Comparison of ENCODE assay signal across 10 mouse cellular contexts in genomic region chr13:51842191-51842590, GRCm38 (mm10). TPM values are rescaled to one million over a fixed set of nuclear protein-coding genes. Genes with fewer than 3 reads are reported as not detected.
DNase-seq lines count a peak whose midpoint lies in the region; ATAC-seq and TF ChIP-seq lines count a peak whose summit lies in the region.
"Had no signal": no experiment of that assay in that cellular context is flagged by ENCODE, and none has a peak within 500 bp of the region (broad histone marks: within the 10 kb centered on the region; RNA-seq: fewer than 3 reads in every experiment).

No protein-coding gene starts in this region.

- no peak for ATAC-seq in heart, postnatal 0 days (ENCODE audit: insufficient read depth, low read depth)
- ATAC-seq in embryonic facial prominence, embryonic 14.5 days (ENCODE audit: low read depth) = no peak
- no peak for ATAC-seq in liver, embryonic 13.5 days (ENCODE audit: low read depth)

- intact Hi-C loops in heart, postnatal 36 days (cut with DNase I) = loop anchor here (5.0 kb wide), 1 partner anchor 690 kb away; the partner anchor contains the start of gene Diras2
- intact Hi-C loops in left cerebral cortex, postnatal 4 days (cut with DNase I) = loop anchor here (2.0 kb wide), 1 partner anchor 381 kb away; no protein-coding TSS in a partner anchor

- 39% methylated on average over 5 of the region's 5 CpGs for WGBS in heart, postnatal 0 days
- WGBS in embryonic facial prominence, embryonic 14.5 days = 4% methylated on average over 5 of the region's 5 CpGs
- WGBS in liver, embryonic 13.5 days (ENCODE audit: insufficient replicate concordance) = 7% methylated on average over 5 of the region's 5 CpGs

- no peak for TF ChIP-seq CTCF in heart, postnatal 0 days (IDR thresholded peaks at IDR 0.05; ENCODE audit: low read depth)
- TF ChIP-seq CTCF in MEL (IDR thresholded peaks at IDR 0.05 in 2 of 3, conservative IDR thresholded peaks at IDR 0.05 in 1 of 3; ENCODE audit: control insufficient read depth in 1 of 3, insufficient read depth in 1 of 3, low read depth in 2 of 3, low read length in 3 of 3, poor library complexity in 1 of 3, severe bottlenecking in 1 of 3) = no peak

- H3K4me3 ChIP-seq in heart, postnatal 0 days (ENCODE audit: low read depth, low read length) = no peak overlapping the region
- peak overlapping the region; percentile 27 to 45 for H3K4me3 ChIP-seq in MEL (ENCODE audit: control insufficient read depth in 1 of 2, insufficient read depth in 1 of 2, low read depth in 2 of 2, low read length in 2 of 2)
- peak overlapping the region; percentile 13; the same call in 1 of the 2 replicates for H3K4me3 ChIP-seq in embryonic facial prominence, embryonic 14.5 days (ENCODE audit: low read depth, low read length)
- H3K4me3 ChIP-seq in liver, embryonic 13.5 days (replicated peaks) = peak overlapping the region; percentile 26

- 0 out of 2 replicates have a peak, but pooled peaks cover 4% of the 10 kb centered on the region for H3K4me1 ChIP-seq in heart, postnatal 0 days (ENCODE audit: control insufficient read depth, insufficient read depth)
- H3K4me1 ChIP-seq in MEL (ENCODE audit: control insufficient read depth in 1 of 2, insufficient read depth in 2 of 2, low read length in 2 of 2) = peaks cover 6 to 25% of the 10 kb centered on the region in 2 experiments
- H3K4me1 ChIP-seq in embryonic facial prominence, embryonic 14.5 days (ENCODE audit: control insufficient read depth, insufficient read depth, low read length) = peaks cover 21% of the 10 kb centered on the region
- H3K4me1 ChIP-seq in liver, embryonic 13.5 days (replicated peaks) = peaks cover 74% of the 10 kb centered on the region

- no peak for TF ChIP-seq RAD21 in MEL (IDR thresholded peaks at IDR 0.05; ENCODE audit: low read depth, low read length)

- TF ChIP-seq EP300 in heart, postnatal 0 days (IDR thresholded peaks at IDR 0.05; ENCODE audit: low read depth) = no peak
- no peak for TF ChIP-seq EP300 in MEL (IDR thresholded peaks at IDR 0.05; ENCODE audit: low read depth in 1 of 2, low read length in 2 of 2)

- H3K36me3 ChIP-seq in heart, postnatal 0 days (replicated peaks; ENCODE audit: control insufficient read depth, insufficient read depth, low read length) = no peaks in the 10 kb centered on the region
- H3K36me3 ChIP-seq in MEL (ENCODE audit: control insufficient read depth in 1 of 2, insufficient read depth in 2 of 2, low read length in 2 of 2) = peaks cover 0 to 2% of the 10 kb centered on the region in 2 experiments; a peak in 1 of 4 replicates
- no peaks in the 10 kb centered on the region for H3K36me3 ChIP-seq in embryonic facial prominence, embryonic 14.5 days (ENCODE audit: control insufficient read depth, insufficient read depth, low read length)
- no peaks in the 10 kb centered on the region for H3K36me3 ChIP-seq in liver, embryonic 13.5 days

- H3K27ac ChIP-seq in heart, postnatal 0 days (ENCODE audit: low read depth) = no peak overlapping the region
- 0 out of 2 replicates have a peak overlapping the region, but pooled peaks have one; percentile 8 for H3K27ac ChIP-seq in MEL (ENCODE audit: control insufficient read depth, low read depth, low read length)
- peak overlapping the region; percentile 44; the same call in 1 of the 2 replicates for H3K27ac ChIP-seq in embryonic facial prominence, embryonic 14.5 days (replicated peaks; ENCODE audit: low read depth, low read length)
- H3K27ac ChIP-seq in liver, embryonic 13.5 days = peak overlapping the region; percentile 83

- H3K9ac ChIP-seq in heart, postnatal 0 days (replicated peaks; ENCODE audit: low read depth, low read length) = no peak overlapping the region
- H3K9ac ChIP-seq in MEL (ENCODE audit: control insufficient read depth, low read depth, low read length, poor library complexity, severe bottlenecking) = peak overlapping the region; percentile 45
- H3K9ac ChIP-seq in embryonic facial prominence, embryonic 14.5 days (ENCODE audit: low read depth, low read length) = 0 out of 2 replicates have a peak overlapping the region, but pooled peaks have one; percentile 8
- peak overlapping the region; percentile 62 for H3K9ac ChIP-seq in liver, embryonic 13.5 days

- TF ChIP-seq POLR2A in MEL (IDR thresholded peaks at IDR 0.05; ENCODE audit: control insufficient read depth in 1 of 2, insufficient read depth in 1 of 2, low read depth in 1 of 2, low read length in 2 of 2, poor library complexity in 1 of 2) = no peak

- peak overlapping the region; percentile 52 for H3K4me2 ChIP-seq in heart, postnatal 0 days (ENCODE audit: low read depth, low read length)
- peak overlapping the region; percentile 46 for H3K4me2 ChIP-seq in embryonic facial prominence, embryonic 14.5 days (ENCODE audit: low read depth, low read length)
- H3K4me2 ChIP-seq in liver, embryonic 13.5 days = peak overlapping the region; percentile 65

- peaks cover 12% of the 10 kb centered on the region; the same call in 1 of the 2 replicates for H3K27me3 ChIP-seq in heart, postnatal 0 days (ENCODE audit: control insufficient read depth, insufficient read depth, low read length)
- no peaks in the 10 kb centered on the region; a peak in 1 of 4 replicates for H3K27me3 ChIP-seq in MEL (ENCODE audit: control insufficient read depth in 1 of 2, insufficient read depth in 2 of 2, low read length in 2 of 2)
- 0 out of 2 replicates have a peak, but pooled peaks cover 6% of the 10 kb centered on the region for H3K27me3 ChIP-seq in embryonic facial prominence, embryonic 14.5 days (replicated peaks; ENCODE audit: control insufficient read depth, insufficient read depth, low read length)
- H3K27me3 ChIP-seq in liver, embryonic 13.5 days = peaks cover 13% of the 10 kb centered on the region; the same call in 1 of the 2 replicates

- H3K9me3 ChIP-seq in heart, postnatal 0 days (replicated peaks; ENCODE audit: control insufficient read depth, low read length) = no peaks in the 10 kb centered on the region
- no peaks in the 10 kb centered on the region for H3K9me3 ChIP-seq in MEL (replicated peaks; ENCODE audit: insufficient read depth, low read length)
- no peaks in the 10 kb centered on the region for H3K9me3 ChIP-seq in embryonic facial prominence, embryonic 14.5 days (ENCODE audit: control insufficient read depth, low read length)
- H3K9me3 ChIP-seq in liver, embryonic 13.5 days (replicated peaks) = no peaks in the 10 kb centered on the region

- peaks cover 7% of the 10 kb centered on the region for H3K79me2 ChIP-seq in MEL (ENCODE audit: control insufficient read depth, insufficient read depth, low read length, poor library complexity)

- no peak for DNase-seq in heart, postnatal 0 days (ENCODE audit: low spot score)
- DNase-seq in heart, postnatal 36 days = no peak
- DNase-seq in MEL (ENCODE audit: low read depth, low spot score) = no peak
- DNase-seq in embryonic facial prominence, embryonic 14.5 days (ENCODE audit: low spot score) = peak; percentile 70
- DNase-seq in liver, embryonic 13.5 days = no peak
- no peak for DNase-seq in gastrocnemius, adult 18-20 months (ENCODE audit: low spot score)
- DNase-seq in left cerebral cortex, postnatal 4 days = no peak
- DNase-seq in cerebellum, adult 8-10 months = no peak
- DNase-seq: adrenal gland, postnatal 36 days; layer of hippocampus, adult 9-11 months had no signal

TF ChIP-seq in MEL, 35 proteins besides CTCF, POLR2A, EP300 and RAD21:
- no peak for TF ChIP-seq MYC (IDR thresholded peaks at IDR 0.05; ENCODE audit: low read depth, low read length)
- no peak for TF ChIP-seq NELFE (IDR thresholded peaks at IDR 0.05; ENCODE audit: low read depth, low read length)
- TF ChIP-seq MAFK (IDR thresholded peaks at IDR 0.05; ENCODE audit: borderline replicate concordance, low read depth, low read length) = no peak
- no peak for TF ChIP-seq MXI1 (IDR thresholded peaks at IDR 0.05; ENCODE audit: low read depth, low read length)
- no peak for TF ChIP-seq CHD2 (IDR thresholded peaks at IDR 0.05; ENCODE audit: low read length)
- TF ChIP-seq NRF1 (IDR thresholded peaks at IDR 0.05; ENCODE audit: insufficient read depth, low read depth, low read length, poor library complexity, severe bottlenecking) = no peak
TF ChIP-seq in MEL: peak in this region for 0.

RNA-seq across cellular contexts. Expression of gene Gadd45g, which starts 4.3 kb away (rescaled TPM):
- 18.7 and 30.4 TPM in 2 replicates for total RNA-seq in heart, postnatal 0 days (2014; rRNA removed; ENCODE audit: low replicate concordance)
- 33.2 and 46.6 TPM in 2 replicates for polyA plus RNA-seq in heart, postnatal 0 days (2015; fragmentation: Nextera tagmentation; extraction: Ambion mirVana)
- total RNA-seq in heart, postnatal 36 days (2021) = 10 to 100 TPM in 1 of 2 experiments, 1 to 10 TPM in 1; 9.5 to 10.7 TPM
- 7.2 and 9.2 TPM in 2 replicates for total RNA-seq in MEL (2012; rRNA removed)
- polyA plus RNA-seq in MEL (2012; ENCODE audit: insufficient read depth in 1 of 2, insufficient read length in 2 of 2, low read depth in 1 of 2, low replicate concordance in 2 of 2, missing spikeins in 1 of 2) = 10 to 100 TPM in 1 of 2 experiments, not detected in 1; 11.0 TPM
- polyA plus RNA-seq in embryonic facial prominence, embryonic 14.5 days (2014; fragmentation: Nextera tagmentation; extraction: Ambion mirVana) = 53.3 and 57.3 TPM in 2 replicates
- polyA plus RNA-seq in liver, embryonic 13.5 days (2015; fragmentation: Nextera tagmentation; extraction: Ambion mirVana) = 19.5 and 20.8 TPM in 2 replicates
- 100 to 1,000 TPM in 1 of 2 experiments, 10 to 100 TPM in 1; 43.0 to 114 TPM for total RNA-seq in gastrocnemius, adult 18-20 months (2021)
- 10 to 100 TPM in 1 of 2 experiments, 1 to 10 TPM in 1; 8.6 to 11.0 TPM for total RNA-seq in left cerebral cortex, postnatal 4 days (2021)

RNA-seq across cellular contexts. Expression of gene Sema4d, which starts 48.6 kb away (rescaled TPM):
- total RNA-seq in heart, postnatal 0 days (2014; rRNA removed; ENCODE audit: low replicate concordance) = 11.6 and 12.6 TPM in 2 replicates
- 16.7 and 18.2 TPM in 2 replicates for polyA plus RNA-seq in heart, postnatal 0 days (2015; fragmentation: Nextera tagmentation; extraction: Ambion mirVana)
- 10 to 100 TPM; 69.8 to 77.5 TPM for total RNA-seq in heart, postnatal 36 days (2021)
- 6.9 and 8.2 TPM in 2 replicates for total RNA-seq in MEL (2012; rRNA removed)
- polyA plus RNA-seq in MEL (2012; ENCODE audit: insufficient read depth in 1 of 2, insufficient read length in 2 of 2, low read depth in 1 of 2, low replicate concordance in 2 of 2, missing spikeins in 1 of 2) = 10 to 100 TPM in 1 of 2 experiments, not detected in 1; 20.3 TPM
- 11.1 and 11.7 TPM in 2 replicates for polyA plus RNA-seq in embryonic facial prominence, embryonic 14.5 days (2014; fragmentation: Nextera tagmentation; extraction: Ambion mirVana)
- 6.0 and 7.6 TPM in 2 replicates for polyA plus RNA-seq in liver, embryonic 13.5 days (2015; fragmentation: Nextera tagmentation; extraction: Ambion mirVana)
- total RNA-seq in gastrocnemius, adult 18-20 months (2021) = 100 to 1,000 TPM; 118 to 125 TPM
- total RNA-seq in left cerebral cortex, postnatal 4 days (2021) = 10 to 100 TPM; 53.9 to 62.5 TPM
